Mouse (Mus musculus) kidney, postnatal 36 days (tissue): Measurements from ENCODE around the gene Myog.
"Not testable (repeated sequence)": the region's sequence is repeated elsewhere in the genome, so short reads cannot be mapped to it uniquely, and the experiment has no call there.

ENCODE experiments used
- DNase-seq, 2 experiments: peaks; one replicate each; pipeline ENCODE4 v3.0.0; 2021 to 2022; ENCODE audit warnings: mixed read lengths in 2 of 2

Myog gene

GRCm38 (mm10) chr1:134289598-134290099 is at the start of gene Myog:
Gene Myog, plus strand, starts transcription at chr1:134289989.
- DNase-seq = no peak

GRCm38 (mm10) chr1:134240701-134241100 is 49.1 kb upstream of the Myog start:
- DNase-seq = no peak

- no peak for DNase-seq
Observed at GRCm38 (mm10) chr1:134241298-134241697, 48.5 kb upstream of the Myog start.

- DNase-seq = no peak
Observed at GRCm38 (mm10) chr1:134242286-134242685, 47.5 kb upstream of the Myog start.

DNA sequence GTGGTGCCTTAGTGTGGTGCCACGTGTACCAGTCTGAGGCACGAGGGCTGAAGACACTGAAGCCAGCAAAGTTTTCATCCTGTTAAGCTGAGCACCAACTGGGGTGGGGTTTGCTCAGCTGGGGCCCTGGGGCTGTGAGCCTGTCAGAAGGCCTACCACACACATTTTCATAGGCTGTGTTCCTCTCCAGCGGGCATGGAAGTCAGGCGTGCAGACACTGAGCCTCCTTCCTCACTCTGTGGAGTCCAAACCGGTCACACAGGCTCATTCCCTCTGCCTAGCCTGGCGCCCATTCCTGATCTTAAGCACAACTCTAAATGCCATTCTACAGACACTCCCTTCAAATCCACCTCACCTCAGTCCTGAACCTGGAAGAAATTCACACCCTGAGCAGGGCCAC is 46.3 kb upstream of the Myog start:
- DNase-seq = no peak

DNA sequence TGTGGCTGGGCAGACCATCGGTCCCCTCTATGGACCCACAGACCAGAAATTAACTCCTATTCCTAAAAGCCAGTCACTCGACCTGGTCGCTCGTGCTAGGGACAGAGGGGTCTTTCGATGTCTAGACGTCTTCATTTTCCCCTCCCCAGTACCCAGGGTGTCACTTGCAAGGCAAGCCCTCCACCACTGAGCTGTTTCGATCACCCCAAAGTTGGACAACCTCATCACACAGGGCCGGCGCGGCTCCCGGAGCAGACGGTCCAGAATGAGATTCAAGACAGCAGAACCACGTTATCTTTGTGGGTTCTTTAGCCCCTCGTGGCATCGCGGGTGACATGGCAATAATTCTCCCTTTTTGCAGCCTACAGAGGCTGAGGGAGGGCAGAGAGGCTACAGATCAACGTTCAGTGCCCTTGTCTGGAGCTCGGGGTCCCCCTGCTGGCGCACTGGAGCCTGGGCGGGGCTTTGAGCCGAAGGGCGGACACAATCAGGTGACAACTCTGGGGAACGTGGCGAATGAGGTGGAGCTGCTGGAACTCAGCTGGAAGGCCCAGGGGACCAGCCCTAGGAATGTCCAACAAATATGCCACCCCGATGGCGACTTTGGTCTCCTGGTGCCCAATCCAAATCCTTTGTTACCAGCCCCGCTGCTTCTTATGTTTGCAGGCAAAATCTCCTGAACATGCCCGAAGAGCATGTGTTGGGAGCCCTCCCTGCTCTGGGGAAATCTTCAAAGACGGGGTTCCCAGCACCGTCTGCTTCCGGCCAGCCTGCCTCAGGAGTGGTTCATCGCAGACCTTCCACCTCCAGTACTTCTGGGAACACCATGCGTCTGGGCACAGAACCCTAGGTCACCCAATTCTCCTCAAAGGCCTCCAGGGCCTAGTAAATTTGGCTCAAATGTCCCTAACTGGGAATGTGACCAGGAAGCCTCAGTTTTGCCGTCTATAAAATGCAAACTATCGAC is 45.6 kb upstream of the Myog start:
- DNase-seq = peak; percentile 92 to 97

GRCm38 (mm10) chr1:134245004-134245717 is 44.6 kb upstream of the Myog start:
- no peak for DNase-seq

- no peak for DNase-seq
Observed at GRCm38 (mm10) chr1:134246590-134246989, 43.2 kb upstream of the Myog start.

- not testable (repeated sequence) for DNase-seq
Observed at GRCm38 (mm10) chr1:134249681-134250080, 40.1 kb upstream of the Myog start.

- no peak for DNase-seq
Observed at GRCm38 (mm10) chr1:134264341-134264740, 25.4 kb upstream of the Myog start.

GRCm38 (mm10) chr1:134265797-134266196 is 24.0 kb upstream of the Myog start:
- DNase-seq = no peak

GRCm38 (mm10) chr1:134270026-134270425 is 19.8 kb upstream of the Myog start:
- DNase-seq = no peak

DNA sequence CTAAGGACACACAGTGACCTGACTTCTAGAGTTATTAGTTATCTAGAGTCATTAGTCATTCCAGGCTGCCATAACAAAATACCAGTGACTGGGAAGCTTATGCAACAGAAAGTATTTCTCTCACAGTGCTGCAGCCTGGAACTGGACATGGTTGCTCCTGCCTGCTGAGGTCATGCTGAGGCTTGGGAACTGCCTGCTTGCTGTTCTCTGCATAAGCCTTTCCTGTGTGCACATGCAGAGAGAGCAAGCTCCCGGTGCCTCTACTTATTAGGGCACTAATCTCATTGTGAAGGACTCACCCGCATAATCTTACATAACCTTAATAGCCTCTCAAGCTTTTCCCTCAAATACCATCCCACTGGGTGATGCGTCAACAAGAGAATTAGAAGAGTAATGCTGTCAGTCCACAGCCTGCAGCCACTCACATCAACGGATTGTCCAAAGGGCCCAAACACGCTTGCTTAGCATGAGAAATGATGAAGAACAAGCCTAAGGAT is 17.0 kb upstream of the Myog start:
- DNase-seq = no peak

- no peak for DNase-seq
Observed at GRCm38 (mm10) chr1:134273493-134274395, 16.0 kb upstream of the Myog start.

DNA sequence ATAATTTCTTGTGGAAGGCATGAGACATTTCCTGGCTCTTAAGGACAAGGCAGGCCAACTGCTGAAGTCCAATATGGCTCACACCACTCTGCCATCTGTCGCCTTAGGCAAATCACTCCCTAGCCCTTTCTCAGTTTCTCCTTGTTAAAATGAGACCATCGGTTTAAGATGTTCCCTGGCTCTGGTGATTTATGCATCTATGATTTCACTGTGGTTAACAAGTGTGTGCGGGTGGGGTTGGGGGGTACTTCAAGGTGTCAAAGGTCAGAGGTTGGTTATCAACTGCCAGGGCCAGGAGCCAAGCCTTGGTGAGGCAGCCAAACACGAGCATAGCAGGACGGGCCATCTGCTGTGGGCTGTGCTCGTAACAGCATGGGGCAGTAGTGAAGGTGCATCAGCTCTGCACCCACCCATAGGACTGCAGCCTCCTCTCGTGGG is 15.3 kb upstream of the Myog start:
- DNase-seq = peak in 1 of 2 experiments; percentile 16

DNA sequence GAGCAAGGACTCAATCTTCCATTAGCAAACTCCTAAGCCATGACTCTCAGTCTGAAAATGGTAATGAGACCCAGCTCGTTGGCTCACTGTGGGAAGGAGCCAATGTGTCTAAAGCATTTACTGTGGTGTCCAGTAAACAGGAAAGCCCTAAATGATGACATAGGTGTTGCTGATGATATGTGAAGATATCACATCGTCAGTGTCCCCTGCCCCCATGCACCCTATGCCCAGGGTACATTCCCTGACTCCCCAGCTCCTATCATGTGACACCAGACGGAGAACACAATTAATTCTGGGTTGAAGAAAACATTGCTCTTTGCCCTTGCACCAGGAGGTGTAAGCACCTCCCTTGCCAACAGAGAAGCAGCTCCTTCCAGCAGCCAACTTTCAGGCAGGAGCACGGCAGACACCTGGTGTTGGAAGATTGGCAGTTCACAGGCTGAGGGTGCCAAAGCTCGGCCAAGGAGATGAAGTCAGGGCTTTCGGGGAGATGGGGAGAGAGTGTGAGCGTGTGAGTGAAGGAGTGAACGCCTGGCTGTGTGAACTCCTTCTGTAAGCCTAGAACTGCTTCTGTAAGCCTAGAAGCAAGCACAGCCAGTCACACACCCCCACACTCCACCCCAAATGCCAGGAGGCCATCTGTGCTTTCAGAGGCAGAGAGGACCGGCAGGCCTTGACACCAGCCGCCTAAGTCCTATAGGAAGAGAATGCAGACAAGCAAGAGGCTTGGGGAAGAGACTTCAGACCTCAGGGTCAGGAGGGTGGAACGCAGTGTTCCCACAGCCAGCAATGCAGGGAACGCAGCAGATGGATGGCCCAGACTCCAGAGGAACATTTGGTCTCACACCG is 13.9 kb upstream of the Myog start:
- DNase-seq = peak; percentile 69 to 77

DNA sequence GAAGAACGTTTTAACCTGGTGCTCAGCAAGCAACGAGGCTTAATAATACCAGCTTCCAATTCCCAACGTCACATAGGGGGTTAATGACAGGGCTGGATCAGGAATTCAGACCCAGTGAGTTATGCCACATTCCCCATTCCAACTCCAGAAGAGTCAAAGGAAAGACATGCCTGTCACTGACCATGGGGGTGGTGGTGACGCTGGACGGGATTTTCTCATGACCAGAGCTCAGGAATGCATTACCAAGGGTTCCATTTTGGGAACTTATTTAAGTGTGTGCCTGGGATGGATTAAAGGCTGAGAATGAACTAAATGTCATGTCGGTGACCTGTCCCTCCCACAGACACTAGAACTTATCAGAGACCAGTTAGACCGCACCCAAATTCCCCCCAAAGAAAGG is 13.0 kb upstream of the Myog start:
- no peak for DNase-seq

GRCm38 (mm10) chr1:134280174-134280573 is 9.6 kb upstream of the Myog start:
- no peak for DNase-seq

- no peak for DNase-seq
Observed at GRCm38 (mm10) chr1:134281563-134281962, 8.2 kb upstream of the Myog start.

DNA sequence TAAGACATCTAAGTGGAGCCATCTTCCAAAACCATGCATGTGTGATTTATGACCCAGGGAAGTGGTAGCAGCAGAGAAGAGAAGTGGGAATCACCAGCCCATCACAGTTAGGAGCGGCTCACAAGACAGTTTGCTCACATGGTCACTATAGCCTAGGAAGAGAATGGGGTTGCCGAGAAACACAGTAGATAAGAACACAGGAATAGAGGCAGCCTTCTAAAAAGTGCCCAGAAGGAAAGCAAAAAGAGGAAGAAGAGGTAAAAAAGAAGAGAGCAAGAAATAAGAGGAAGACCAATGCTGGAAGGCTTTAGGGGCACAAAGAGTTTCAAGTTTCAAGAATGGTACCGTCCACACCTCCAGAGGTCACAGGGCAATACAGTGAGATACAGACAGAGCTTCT is 7.4 kb upstream of the Myog start:
- no peak for DNase-seq

- DNase-seq = no peak
Observed at GRCm38 (mm10) chr1:134283108-134283507, 6.7 kb upstream of the Myog start.
